Comparison of ENCODE assay signal across 19 mouse cellular contexts in genomic region chr1:193194416-193195140, GRCm38 (mm10). TPM values are rescaled to one million over a fixed set of nuclear protein-coding genes. Genes with fewer than 3 reads are reported as not detected.
DNase-seq lines count a peak whose midpoint lies in the region; ATAC-seq and TF ChIP-seq lines count a peak whose summit lies in the region.
"Had no signal": no experiment of that assay in that cellular context is flagged by ENCODE, and none has a peak within 500 bp of the region (broad histone marks: within the 10 kb centered on the region; RNA-seq: fewer than 3 reads in every experiment).

No protein-coding gene starts in this region.

- H3K4me2 ChIP-seq in forebrain, embryonic 12.5 days: no peak overlapping the region
- H3K4me2 ChIP-seq: embryonic facial prominence, embryonic 15.5 days; heart, embryonic 13.5 days; hindbrain, embryonic 15.5 days had no signal

- peaks cover 23% of the 10 kb centered on the region for H3K4me1 ChIP-seq in cerebellum, adult 2 months (ENCODE audit: control insufficient read depth, insufficient read depth, low read length)
- peaks cover 5% of the 10 kb centered on the region for H3K4me1 ChIP-seq in forebrain, embryonic 12.5 days
- H3K4me1 ChIP-seq: hindbrain, embryonic 15.5 days had no signal

- H3K4me3 ChIP-seq in cerebellum, adult 2 months (replicated peaks; ENCODE audit: insufficient read depth, low read depth, low read length): no peak overlapping the region
- no peak overlapping the region for H3K4me3 ChIP-seq in forebrain, embryonic 12.5 days (replicated peaks)
- H3K4me3 ChIP-seq: embryonic facial prominence, embryonic 15.5 days; erythroblast, embryonic 14.5 days; forebrain, embryonic 10.5 days; heart, embryonic 13.5 days; hindbrain, embryonic 15.5 days had no signal

- WGBS in cerebellum, adult 2 months: 9% methylated on average over 3 of the region's 3 CpGs
- WGBS in forebrain, embryonic 12.5 days: 89% methylated on average over 3 of the region's 3 CpGs

- H3K36me3 ChIP-seq in forebrain, embryonic 12.5 days (replicated peaks): no peaks in the 10 kb centered on the region
- H3K36me3 ChIP-seq: embryonic facial prominence, embryonic 15.5 days; forebrain, embryonic 10.5 days; heart, embryonic 13.5 days; hindbrain, embryonic 15.5 days had no signal

- DNase-seq in brain, adult 2 months (ENCODE audit: low read depth, low spot score): peak; percentile 86
- DNase-seq in cerebellum, adult 2 months: peak; percentile 73 to 75
- DNase-seq in cerebellum, postnatal 10 days: peak; percentile 93
- DNase-seq in thymus, postnatal 0 days (ENCODE audit: low spot score): no peak
- no peak for DNase-seq in gastrocnemius, postnatal 14 days
- DNase-seq in urinary bladder, adult 2 months (ENCODE audit: low spot score): no peak
- DNase-seq: adrenal gland, adult 2 months; adrenal gland, postnatal 25 days; gastrocnemius, postnatal 10 days; heart, postnatal 36 days had no signal

- no peak for TF ChIP-seq CTCF in cerebellum, adult 2 months (IDR thresholded peaks at IDR 0.05; ENCODE audit: borderline replicate concordance, insufficient read depth, low read depth, low read length)

- no peaks in the 10 kb centered on the region for H3K27me3 ChIP-seq in cerebellum, adult 2 months (ENCODE audit: control insufficient read depth, insufficient read depth, low read length)
- 0 out of 2 replicates have a peak, but pooled peaks cover 3% of the 10 kb centered on the region for H3K27me3 ChIP-seq in forebrain, embryonic 12.5 days
- H3K27me3 ChIP-seq: embryonic facial prominence, embryonic 15.5 days; heart, embryonic 13.5 days; hindbrain, embryonic 15.5 days had no signal

- no peaks in the 10 kb centered on the region for H3K9me3 ChIP-seq in forebrain, embryonic 12.5 days
- H3K9me3 ChIP-seq: embryonic facial prominence, embryonic 15.5 days; forebrain, embryonic 10.5 days; heart, embryonic 13.5 days; hindbrain, embryonic 15.5 days had no signal

- ATAC-seq in cerebellum, adult (ENCODE audit: insufficient number of reproducible peaks, low FRiP score, low TSS enrichment): peak; percentile 53; the same call in 1 of the 2 replicates
- ATAC-seq in forebrain, embryonic 12.5 days (ENCODE audit: low FRiP score): no peak
- ATAC-seq: forebrain, embryonic 16.5 days; intestine, embryonic 16.5 days had no signal

- TF ChIP-seq POLR2A in cerebellum, adult 2 months (IDR thresholded peaks at IDR 0.05; ENCODE audit: borderline replicate concordance, insufficient read depth, low read length): no peak

- intact Hi-C loops in gastrocnemius, postnatal 14 days (cut with DNase I; ENCODE audit: low total_unique reads): no loop called here

- H3K9ac ChIP-seq in forebrain, embryonic 12.5 days: no peak overlapping the region
- H3K9ac ChIP-seq: embryonic facial prominence, embryonic 15.5 days; heart, embryonic 13.5 days; hindbrain, embryonic 15.5 days had no signal

- H3K27ac ChIP-seq in cerebellum, adult 2 months (ENCODE audit: insufficient read depth, low read length): no peak overlapping the region
- no peak overlapping the region for H3K27ac ChIP-seq in forebrain, embryonic 12.5 days
- H3K27ac ChIP-seq: embryonic facial prominence, embryonic 15.5 days; forebrain, embryonic 10.5 days; heart, embryonic 13.5 days; hindbrain, embryonic 15.5 days had no signal

RNA-seq across cellular contexts. Expression of gene Traf3ip3, which starts 6.9 kb away (rescaled TPM):
- 0.79 and 0.80 TPM in 2 replicates for polyA plus RNA-seq in cerebellum, adult 2 months (2012; rRNA removed)
- polyA plus RNA-seq in forebrain, embryonic 12.5 days (2016; fragmentation: Nextera tagmentation; extraction: Ambion mirVana): 0.31 and 1.0 TPM in 2 replicates
- polyA plus RNA-seq in thymus, postnatal 0 days (2015; fragmentation: Nextera tagmentation; extraction: Ambion mirVana): 193 and 196 TPM in 2 replicates
- 1 to 10 TPM; 6.0 to 8.4 TPM for total RNA-seq in gastrocnemius, postnatal 14 days (2021)
- 2.2 and 2.9 TPM in 2 replicates for polyA plus RNA-seq in urinary bladder, adult 2 months (2012; rRNA removed)
- polyA plus RNA-seq: erythroblast, embryonic 14.5 days had no signal

RNA-seq across cellular contexts. Expression of gene Lamb3, which starts 12.9 kb away (rescaled TPM):
- 3.9 and 4.1 TPM in 2 replicates for polyA plus RNA-seq in cerebellum, adult 2 months (2012; rRNA removed)
- polyA plus RNA-seq in forebrain, embryonic 12.5 days (2016; fragmentation: Nextera tagmentation; extraction: Ambion mirVana): 0.31 and 0.77 TPM in 2 replicates
- polyA plus RNA-seq in thymus, postnatal 0 days (2015; fragmentation: Nextera tagmentation; extraction: Ambion mirVana): 21.1 and 22.2 TPM in 2 replicates
- 1 to 10 TPM in 1 of 2 experiments, under 1 TPM in 1; 0.80 to 1.4 TPM for total RNA-seq in gastrocnemius, postnatal 14 days (2021)
- 22.3 and 26.3 TPM in 2 replicates for polyA plus RNA-seq in urinary bladder, adult 2 months (2012; rRNA removed)
- polyA plus RNA-seq: erythroblast, embryonic 14.5 days had no signal

RNA-seq across cellular contexts. Expression of gene A130010J15Rik, which starts 26.7 kb away (rescaled TPM):
- polyA plus RNA-seq in cerebellum, adult 2 months (2012; rRNA removed): 4.0 and 4.3 TPM in 2 replicates
- 15.1 and 16.0 TPM in 2 replicates for polyA plus RNA-seq in forebrain, embryonic 12.5 days (2016; fragmentation: Nextera tagmentation; extraction: Ambion mirVana)
- polyA plus RNA-seq in thymus, postnatal 0 days (2015; fragmentation: Nextera tagmentation; extraction: Ambion mirVana): 13.7 and 14.4 TPM in 2 replicates
- total RNA-seq in gastrocnemius, postnatal 14 days (2021): 1 to 10 TPM; 2.3 to 3.2 TPM
- 9.8 and 13.3 TPM in 2 replicates for polyA plus RNA-seq in urinary bladder, adult 2 months (2012; rRNA removed)
- polyA plus RNA-seq: erythroblast, embryonic 14.5 days had no signal

RNA-seq across cellular contexts. Expression of gene Irf6, which starts 41.7 kb away (rescaled TPM):
- polyA plus RNA-seq in cerebellum, adult 2 months (2012; rRNA removed): 0.89 and 2.0 TPM in 2 replicates
- 1.6 and 2.0 TPM in 2 replicates for polyA plus RNA-seq in forebrain, embryonic 12.5 days (2016; fragmentation: Nextera tagmentation; extraction: Ambion mirVana)
- polyA plus RNA-seq in thymus, postnatal 0 days (2015; fragmentation: Nextera tagmentation; extraction: Ambion mirVana): 9.4 and 10.0 TPM in 2 replicates
- total RNA-seq in gastrocnemius, postnatal 14 days (2021): 1 to 10 TPM; 1.6 to 2.0 TPM
- 24.9 and 27.8 TPM in 2 replicates for polyA plus RNA-seq in urinary bladder, adult 2 months (2012; rRNA removed)
- polyA plus RNA-seq: erythroblast, embryonic 14.5 days had no signal

Comparison
In these comparisons a context has a peak if more than half of its experiments do, and no peak if none do; other contexts are left out.
1. DNase-seq: peak in brain, adult 2 months (single experiment), cerebellum, adult 2 months (2 of 2) and cerebellum, postnatal 10 days (2 of 2); none in thymus, postnatal 0 days (single experiment), gastrocnemius, postnatal 14 days (single experiment) and urinary bladder, adult 2 months (single experiment).
2. RNA of gene Traf3ip3, which starts 6.9 kb away (polyA plus RNA-seq): 193 to 196 TPM in thymus, postnatal 0 days; 2.2 to 2.9 TPM in urinary bladder, adult 2 months, 0.79 to 0.80 TPM in cerebellum, adult 2 months and 0.31 to 1.0 TPM in forebrain, embryonic 12.5 days; every median in the first group is over 10 times any median in the second.